Mouse (Mus musculus): Measurements from ENCODE around the gene Fam168a.

Gene Fam168a

GRCm38 (mm10) chr7:100706143-100706841 is at the start of gene Fam168a:
TSS of gene Fam168a (plus strand) at chr7:100706635.
- DNase-seq, result peak; percentile 94 to 98

- peak; percentile 18 to 48 for DNase-seq
Measured at GRCm38 (mm10) chr7:100656739-100657138, 49.7 kb upstream of the Fam168a start.

GRCm38 (mm10) chr7:100658093-100658578 is 48.3 kb upstream of the Fam168a start:
- DNase-seq, result peak; percentile 23 to 24

- no peak for DNase-seq
Measured at GRCm38 (mm10) chr7:100661264-100661663, 45.2 kb upstream of the Fam168a start.

GRCm38 (mm10) chr7:100662231-100662630 is 44.2 kb upstream of the Fam168a start, which contains the start of gene Plekhb1:
TSS of gene Plekhb1 (minus strand) at chr7:100662414.
- no peak for DNase-seq

DNA sequence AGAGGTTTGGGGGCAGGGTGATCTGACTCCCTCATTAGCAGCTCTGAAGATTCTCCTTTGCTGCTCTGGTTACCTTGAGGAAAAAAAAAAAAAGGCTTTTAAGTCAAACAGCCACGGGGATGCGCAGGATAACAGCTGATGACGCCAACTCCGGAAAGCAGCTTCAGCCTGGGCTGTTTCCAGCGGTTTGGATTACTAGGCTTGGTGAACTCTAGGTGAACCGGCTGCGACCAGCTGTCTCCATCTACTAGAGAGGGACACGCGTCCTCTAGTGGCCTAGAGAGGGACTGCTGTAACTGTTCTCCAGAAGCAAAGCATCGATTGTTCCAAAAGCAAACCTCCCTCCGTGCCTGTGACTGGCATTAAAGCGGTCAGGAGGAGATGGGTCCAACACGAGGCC is 43.2 kb upstream of the Fam168a start:
- DNase-seq, result peak; percentile 87 to 93

DNA sequence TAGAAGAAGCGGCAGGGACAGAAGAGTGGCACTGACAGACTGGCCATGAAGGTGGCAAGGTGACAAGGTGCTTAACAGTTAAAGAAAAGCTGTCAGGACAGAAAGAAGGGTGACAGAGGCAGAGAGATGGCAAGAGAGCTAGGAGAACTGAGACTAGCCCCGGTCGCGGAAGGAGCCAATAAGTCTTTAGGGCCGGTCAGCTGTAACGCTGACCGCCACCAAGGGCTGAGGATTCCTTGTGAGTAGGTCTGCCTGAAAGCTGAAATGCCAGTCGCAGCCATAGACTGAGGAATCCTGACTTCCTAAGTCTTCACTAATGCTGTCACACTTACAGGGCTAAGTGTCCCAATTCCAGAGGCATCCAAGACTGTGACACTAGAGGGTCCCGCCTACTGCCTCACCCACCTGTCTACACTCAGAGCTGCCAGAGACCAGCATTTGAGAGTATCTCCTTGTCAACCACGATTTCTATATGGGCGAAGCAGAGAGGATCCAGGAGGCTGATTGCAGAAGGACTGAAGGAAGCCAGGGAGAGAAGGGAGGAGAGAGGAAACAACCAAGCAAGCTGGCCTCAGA is 42.6 kb upstream of the Fam168a start:
- DNase-seq, result no peak

- DNase-seq, result no peak
Measured at GRCm38 (mm10) chr7:100670646-100671045, 35.8 kb upstream of the Fam168a start.

DNA sequence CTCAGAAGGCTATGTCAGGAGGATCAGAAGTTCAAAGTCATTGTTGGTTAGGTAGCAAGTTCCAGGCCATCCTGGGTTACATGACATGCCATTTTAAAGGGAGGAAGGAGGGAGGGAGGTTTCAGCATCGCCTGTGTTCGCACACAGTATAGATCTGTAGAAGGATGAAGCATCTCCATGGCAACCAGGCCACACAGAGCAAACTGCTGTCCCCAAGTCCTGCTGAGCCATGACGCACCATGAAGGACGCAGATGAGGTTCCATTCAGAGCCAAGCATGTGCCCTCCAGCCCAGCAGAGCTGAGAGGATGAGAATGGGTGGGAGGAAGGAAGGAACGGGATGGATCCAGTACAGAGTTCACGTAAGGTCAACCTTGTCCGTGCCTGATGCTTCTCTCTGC is 33.0 kb upstream of the Fam168a start:
- no peak for DNase-seq

- no peak for DNase-seq
Measured at GRCm38 (mm10) chr7:100674941-100675340, 31.5 kb upstream of the Fam168a start.

GRCm38 (mm10) chr7:100678052-100678451 is 28.4 kb upstream of the Fam168a start:
- DNase-seq, result no peak

DNA sequence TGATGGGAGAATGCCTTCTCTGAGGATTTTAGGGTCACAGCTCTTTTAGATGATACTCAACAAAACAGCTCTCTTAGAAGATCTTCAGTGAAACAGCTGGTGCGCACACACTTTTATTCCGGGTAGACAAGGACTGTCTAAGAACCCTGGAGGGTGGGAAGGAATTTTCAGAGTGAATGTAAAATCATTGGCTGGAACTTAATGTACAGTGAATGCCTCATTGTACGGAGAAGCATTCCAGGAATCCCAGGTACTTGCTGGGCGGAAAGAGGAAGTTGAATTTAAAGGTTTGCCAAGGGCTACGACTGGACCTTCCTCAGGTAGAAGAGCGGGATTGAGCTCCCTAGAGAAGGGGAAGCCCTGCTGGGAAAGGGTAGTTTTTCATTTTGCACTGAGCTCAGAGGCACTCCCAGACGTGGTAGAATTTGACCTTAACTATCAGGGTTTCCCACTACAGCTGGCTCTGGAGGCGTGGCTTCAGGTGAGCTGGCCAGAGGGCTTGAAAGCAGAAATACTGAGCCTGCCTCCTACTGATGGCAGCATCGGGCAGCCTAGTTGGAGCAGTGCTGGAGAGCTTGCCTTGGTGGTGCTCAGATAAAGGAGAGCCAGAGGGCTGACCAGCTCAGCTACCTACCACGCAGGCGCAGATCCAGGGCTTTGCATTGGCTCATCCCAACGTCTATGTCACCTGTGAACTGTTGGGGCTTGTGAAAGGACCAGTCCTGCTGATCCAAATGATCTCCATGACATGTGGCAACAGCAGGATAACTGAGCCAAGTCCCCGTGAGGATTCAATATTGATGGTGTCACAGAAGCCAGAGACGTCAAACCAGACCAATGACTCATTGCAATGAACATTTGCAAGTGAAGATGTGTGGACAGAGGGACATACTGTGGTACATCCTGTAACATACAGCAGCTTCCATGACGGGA is 27.2 kb upstream of the Fam168a start:
- DNase-seq, result no peak

DNA sequence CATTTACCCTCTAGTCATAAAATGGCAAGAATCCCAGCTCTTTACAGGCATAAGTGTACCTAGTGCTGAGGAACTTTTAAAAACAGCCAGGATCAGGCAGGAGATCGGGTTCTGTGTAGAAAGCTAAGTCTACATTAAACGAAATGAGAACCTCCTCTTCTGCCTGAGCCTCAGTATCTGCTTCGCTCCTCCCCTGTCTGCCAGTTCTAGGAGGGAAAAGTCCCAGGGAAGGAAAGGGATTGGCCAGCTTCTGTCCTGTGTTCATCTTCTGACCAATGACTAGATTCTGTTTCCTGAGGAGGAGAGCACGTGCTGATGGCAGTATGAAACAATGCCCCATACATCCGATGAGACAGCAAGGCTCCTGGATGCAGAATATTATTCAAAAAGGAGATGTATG is 25.3 kb upstream of the Fam168a start:
- DNase-seq, result no peak

GRCm38 (mm10) chr7:100683241-100683640 is 23.2 kb upstream of the Fam168a start:
- no peak for DNase-seq

- DNase-seq, result no peak
Measured at GRCm38 (mm10) chr7:100684081-100684480, 22.4 kb upstream of the Fam168a start.

DNA sequence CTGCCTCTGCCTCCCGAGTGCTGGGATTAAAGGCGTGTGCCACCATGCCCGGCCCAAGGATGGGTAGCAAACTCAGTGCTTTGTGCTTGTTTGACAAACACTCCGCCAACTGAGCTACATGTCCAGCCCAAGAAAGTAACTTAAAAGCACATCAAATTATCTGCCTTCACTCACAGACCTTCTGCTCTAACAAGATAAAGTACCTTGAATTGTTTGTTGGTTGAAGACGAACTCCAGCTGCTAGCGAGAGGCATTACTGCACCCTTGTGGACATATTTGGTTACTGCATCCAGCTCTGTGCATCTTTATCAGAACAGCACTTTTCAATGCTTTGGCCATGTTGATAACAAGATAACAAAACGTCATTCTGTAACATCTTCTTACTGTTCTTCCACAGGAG is 21.9 kb upstream of the Fam168a start:
- DNase-seq, result peak; percentile 45 to 47

GRCm38 (mm10) chr7:100685061-100686030 is 21.1 kb upstream of the Fam168a start:
- DNase-seq, result peak; percentile 81 to 86

GRCm38 (mm10) chr7:100688471-100688870 is 18.0 kb upstream of the Fam168a start:
- no peak for DNase-seq

GRCm38 (mm10) chr7:100693199-100693598 is 13.2 kb upstream of the Fam168a start:
- DNase-seq, result no peak

DNA sequence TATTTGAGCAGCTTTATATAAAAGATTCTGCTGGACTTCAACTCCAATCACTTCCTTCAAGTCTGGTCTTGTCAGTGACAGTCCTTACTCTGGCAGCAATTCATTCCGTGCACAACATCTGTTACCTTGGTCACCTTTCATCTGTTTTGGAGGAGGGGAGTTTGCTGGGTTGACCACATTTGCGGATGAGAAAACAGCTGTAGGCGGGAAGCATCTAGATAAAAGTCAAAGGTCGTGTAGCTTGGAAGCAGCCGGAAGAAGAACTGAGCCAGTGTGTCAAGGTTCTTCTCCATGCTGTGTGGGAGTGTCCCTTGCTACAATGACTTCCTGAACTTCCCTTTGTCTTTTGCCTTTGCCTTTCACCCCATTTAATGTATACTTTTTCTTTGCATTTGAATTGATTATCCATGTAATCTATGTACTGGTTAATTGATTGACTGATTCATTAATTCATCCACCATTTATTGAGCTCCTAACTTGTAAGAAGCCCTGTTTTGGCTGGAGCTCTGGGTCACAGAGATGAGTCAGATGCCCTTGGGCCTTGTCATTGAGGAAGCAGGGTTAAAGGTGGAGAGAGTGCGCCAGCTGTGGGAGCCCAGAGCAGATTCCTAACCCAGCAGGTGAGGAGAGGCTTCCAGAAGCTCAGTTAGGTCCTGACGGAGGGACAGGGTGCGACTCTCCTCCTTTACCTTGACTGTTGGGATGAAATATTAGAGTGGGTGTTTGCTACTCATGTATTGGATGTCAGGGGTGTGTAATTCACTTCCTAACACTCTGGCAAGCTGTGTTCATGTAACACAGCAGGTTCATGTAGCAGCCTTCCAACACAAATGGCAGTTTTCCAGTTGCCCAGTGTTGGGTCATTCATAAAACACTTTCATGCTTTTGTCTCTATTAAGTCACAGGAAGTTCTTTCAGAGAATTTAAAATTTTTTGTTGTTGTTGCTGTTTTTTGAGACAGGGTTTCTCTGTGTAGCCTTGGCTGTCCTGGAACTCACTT is 6.4 kb upstream of the Fam168a start:
- DNase-seq, result no peak
